Mouse (Mus musculus) kidney, adult 11 months (tissue): ENCODE results near the gene Dmrtc1c2.
"Not testable (repeated sequence)": the region's sequence is repeated elsewhere in the genome, so short reads cannot be mapped to it uniquely, and the experiment has no call there.

Experiments used
- DNase-seq: peaks from one replicate; pipeline ENCODE4 v3.0.0; 2022

Gene Dmrtc1c2

GRCm38 (mm10) chrX:102854516-102854915 is at the start of gene Dmrtc1c2:
TSS of gene Dmrtc1c2 (minus strand) at chrX:102854616.
- DNase-seq: not testable (repeated sequence)

GRCm38 (mm10) chrX:102867871-102868270 is 13.5 kb upstream of the Dmrtc1c2 start, which contains the start of gene 1700031F05Rik:
TSS of gene 1700031F05Rik (minus strand) at chrX:102867971.
- no peak for DNase-seq

GRCm38 (mm10) chrX:102812311-102812710 is 42.1 kb downstream of the Dmrtc1c2 start:
- no peak for DNase-seq

GRCm38 (mm10) chrX:102802663-102803062 is 51.8 kb downstream of the Dmrtc1c2 start, which contains the start of gene Dmrtc1c1:
TSS of gene Dmrtc1c1 (plus strand) at chrX:102802963.
- DNase-seq: not testable (repeated sequence)
